In the genomic region with DNA sequence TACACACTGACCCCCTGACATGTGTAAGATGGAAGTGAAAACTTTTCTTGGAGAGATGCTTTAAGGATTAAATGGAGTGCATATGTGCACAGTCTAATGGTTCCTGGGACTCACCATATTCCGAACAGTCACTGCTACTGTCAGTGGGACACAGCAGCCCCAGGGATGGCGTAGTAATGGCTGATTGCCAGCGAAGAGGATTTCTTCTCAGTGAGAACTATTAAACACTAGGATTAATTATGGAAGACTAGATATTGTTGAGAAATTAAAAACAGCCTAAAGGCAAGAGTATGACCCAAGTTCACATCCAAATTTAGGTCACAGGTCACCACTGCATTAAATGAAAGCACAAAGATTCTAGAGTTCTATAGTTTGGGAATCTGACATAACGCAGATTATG, we compare ENCODE assay signal across 15 mouse cellular contexts.
"Had no signal": no experiment of that assay in that cellular context is flagged by ENCODE, and none has a peak within 500 bp of the region (broad histone marks: within the 10 kb centered on the region; RNA-seq: fewer than 3 reads in every experiment).

No protein-coding gene starts in this region.

- H3K9me3 ChIP-seq: neural tube, embryonic 13.5 days; neural tube, embryonic 15.5 days; stomach, embryonic 15.5 days had no signal

- H3K27me3 ChIP-seq: neural tube, embryonic 13.5 days; neural tube, embryonic 15.5 days; stomach, embryonic 15.5 days had no signal

- H3K36me3 ChIP-seq: neural tube, embryonic 13.5 days; neural tube, embryonic 15.5 days; stomach, embryonic 15.5 days had no signal

- DNase-seq: retina, postnatal 1 day; right cerebral cortex, adult 18-20 months; right cerebral cortex, postnatal 14 days; right cerebral cortex, postnatal 25 days; right cerebral cortex, postnatal 4 days; spleen, adult 18-20 months; thymus, adult 18-20 months; thymus, adult 2 months; thymus, postnatal 14 days; thymus, postnatal 25 days; thymus, postnatal 4 days had no signal

- H3K4me1 ChIP-seq: stomach, embryonic 15.5 days had no signal

- H3K4me3 ChIP-seq: neural tube, embryonic 13.5 days; neural tube, embryonic 15.5 days; stomach, embryonic 15.5 days had no signal

- H3K27ac ChIP-seq: neural tube, embryonic 13.5 days; neural tube, embryonic 15.5 days; stomach, embryonic 15.5 days; stomach, postnatal 0 days had no signal
